Mouse (Mus musculus): ENCODE data around the gene Vstm2a. TPM values are rescaled to one million over a fixed set of nuclear protein-coding genes. Genes with fewer than 3 reads are reported as not detected.

The Vstm2a gene
- total RNA-seq (2021): not detected in 2 replicates
- long read RNA-seq: 0 reads

DNA sequence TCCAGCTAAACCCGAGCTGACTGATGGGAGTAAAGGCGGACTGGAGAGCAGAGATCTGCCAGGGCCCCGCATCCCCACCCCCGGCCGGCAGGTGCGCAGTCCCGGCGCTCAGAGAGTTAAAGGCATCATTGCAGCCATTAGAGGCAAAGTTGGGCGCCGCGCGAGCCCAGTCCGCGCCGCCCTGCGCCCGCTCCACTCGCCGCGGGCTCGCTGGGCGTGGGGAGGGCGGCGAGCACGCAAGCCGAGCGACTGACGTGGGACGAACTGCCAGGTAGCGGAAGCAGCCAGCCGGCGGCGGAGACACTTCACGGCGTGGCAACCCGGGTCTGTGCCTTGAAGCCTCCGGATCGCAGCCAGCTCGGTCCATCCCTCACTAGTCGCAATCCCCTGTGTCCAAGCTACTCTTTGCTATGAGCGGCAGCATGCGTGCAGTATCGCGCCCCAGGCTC is at the start of gene Vstm2a:
Gene Vstm2a (plus strand): TSS at position 252 of the 449 bp plus-strand sequence.
- DNase-seq: peak; percentile 19

DNA sequence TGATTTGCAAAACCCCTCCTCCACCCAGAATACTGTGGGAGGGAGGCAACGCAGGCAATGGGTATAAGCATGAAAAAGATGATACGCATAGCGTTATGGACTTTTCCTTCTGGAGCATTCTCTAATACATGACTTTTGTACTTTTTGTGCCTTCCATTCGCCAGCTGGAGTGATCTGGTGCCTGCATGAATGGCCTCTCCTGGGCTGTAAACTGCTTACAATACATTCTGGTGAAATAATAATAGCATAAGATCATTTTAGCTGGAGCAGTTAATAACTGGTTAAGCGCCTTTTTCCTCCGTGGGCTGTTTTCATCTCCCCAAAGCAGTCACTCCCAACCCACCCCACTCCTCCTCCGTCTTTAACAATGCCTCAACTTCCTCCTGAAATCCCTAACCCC is 513 bp upstream of the Vstm2a start:
- no peak for DNase-seq

DNA sequence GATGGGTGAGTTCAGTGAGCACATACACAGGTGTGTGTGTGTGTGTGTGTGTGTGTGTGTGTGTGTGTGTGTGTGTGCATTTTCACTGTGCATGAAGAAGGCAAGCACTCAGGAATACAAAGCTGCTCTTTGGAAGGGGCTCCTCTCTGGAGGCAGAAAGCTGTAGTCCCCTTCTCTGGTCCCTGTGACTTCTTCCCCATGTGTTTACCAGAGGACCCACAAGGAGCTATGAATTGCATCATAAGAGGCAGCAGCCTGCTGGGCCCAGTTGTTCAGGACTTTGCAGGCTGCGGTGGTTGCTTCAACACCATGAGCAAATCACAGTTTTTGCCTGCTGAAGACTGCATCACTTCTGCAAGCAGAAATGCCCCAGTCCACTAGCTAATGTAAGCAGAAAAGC is 776 bp downstream of the Vstm2a start:
- no peak for DNase-seq

DNA sequence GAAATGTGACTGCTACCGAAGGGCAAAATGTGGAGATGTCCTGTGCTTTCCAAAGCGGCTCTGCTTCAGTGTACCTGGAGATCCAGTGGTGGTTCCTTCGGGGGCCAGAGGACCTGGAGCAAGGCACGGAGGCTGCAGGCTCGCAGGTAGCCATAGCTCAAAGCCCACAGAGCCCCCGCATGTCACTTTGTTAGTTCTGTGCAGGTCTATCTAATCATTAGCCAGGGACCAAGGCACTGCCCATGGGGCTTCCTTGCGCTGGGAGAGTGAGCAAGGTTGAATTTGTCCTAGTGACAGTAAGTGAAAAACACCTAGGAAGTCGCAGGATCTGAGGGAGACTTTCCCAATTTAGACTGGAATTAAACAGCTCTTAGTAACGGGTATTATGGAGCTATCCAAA is 2.4 kb downstream of the Vstm2a start:
- no peak for DNase-seq

DNA sequence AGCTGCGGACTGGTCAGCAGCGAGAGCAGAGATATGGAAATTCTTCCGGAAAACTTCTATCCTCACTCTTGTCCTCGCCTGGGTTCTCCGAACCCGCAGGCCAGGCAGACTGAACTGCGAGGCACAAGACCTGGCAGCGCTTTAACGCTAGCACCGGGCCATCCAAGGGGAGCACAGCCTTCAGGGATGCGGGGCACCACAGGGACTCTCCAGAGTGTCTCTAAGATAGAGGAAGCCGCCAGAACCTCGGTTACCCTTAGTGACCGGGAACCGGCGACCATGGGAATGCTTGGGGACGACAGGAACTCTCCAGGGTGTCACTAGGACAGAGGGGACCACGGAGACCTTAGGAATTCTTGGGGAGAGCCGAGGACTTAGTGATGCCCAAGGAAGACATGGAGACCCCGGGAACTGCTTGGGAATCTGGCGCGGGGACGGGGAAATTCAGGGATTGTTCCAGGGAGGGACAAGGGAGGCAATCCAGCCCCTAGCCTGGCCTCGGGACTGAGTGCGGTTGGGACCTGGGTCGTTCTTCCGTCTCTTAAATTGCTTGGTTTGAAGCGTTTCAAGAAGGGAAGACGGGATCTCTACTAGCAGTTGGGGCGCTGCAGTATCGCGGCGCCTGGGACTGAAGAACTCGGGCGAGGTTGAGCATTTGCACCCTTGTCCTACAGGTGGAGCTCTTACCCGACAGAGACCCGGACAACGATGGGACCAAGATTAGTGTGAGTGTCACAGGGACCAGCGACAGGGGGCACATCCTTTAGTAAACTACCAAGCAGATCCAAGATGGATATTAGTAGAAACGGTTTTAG is 3.4 kb downstream of the Vstm2a start:
- peak; percentile 57 for DNase-seq

DNA sequence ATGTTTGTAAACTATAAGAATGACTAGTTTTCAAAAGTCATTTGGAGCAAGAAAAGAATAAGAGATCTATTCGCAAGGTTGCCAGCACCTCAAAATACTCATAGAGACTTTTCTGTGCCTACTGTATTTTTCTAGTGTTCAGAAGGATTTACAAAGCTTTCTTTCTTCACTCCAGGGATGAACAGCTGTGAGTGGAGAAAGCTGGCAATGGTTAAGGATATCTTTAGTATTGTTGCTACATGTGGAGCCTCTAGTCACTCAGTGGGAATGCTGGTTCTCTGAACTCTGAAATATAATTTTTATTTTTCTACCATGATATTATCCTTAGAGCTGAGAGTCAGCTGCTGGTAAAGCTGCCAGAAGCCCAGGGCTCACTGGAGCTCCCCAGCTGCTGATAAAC is 10.9 kb downstream of the Vstm2a start:
- DNase-seq: no peak

DNA sequence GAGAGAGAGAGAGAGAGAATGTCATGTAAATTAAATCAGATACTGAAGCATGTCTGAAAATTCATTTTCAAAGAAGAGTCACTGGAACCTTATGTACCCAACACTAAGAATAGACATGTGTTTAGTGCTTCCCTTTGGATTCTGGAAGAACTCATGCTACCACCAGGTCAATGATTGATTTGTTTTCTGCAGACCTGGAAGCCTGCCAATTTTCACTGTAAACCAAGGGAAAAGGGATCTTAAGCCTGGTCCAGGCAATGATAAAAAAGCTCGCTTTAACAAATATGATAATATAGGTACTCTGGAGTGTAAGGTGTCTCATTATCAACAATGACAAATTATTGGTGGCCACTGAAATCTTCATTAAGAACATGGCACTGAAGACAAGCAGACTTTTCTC is 32.9 kb downstream of the Vstm2a start:
- DNase-seq: no peak

DNA sequence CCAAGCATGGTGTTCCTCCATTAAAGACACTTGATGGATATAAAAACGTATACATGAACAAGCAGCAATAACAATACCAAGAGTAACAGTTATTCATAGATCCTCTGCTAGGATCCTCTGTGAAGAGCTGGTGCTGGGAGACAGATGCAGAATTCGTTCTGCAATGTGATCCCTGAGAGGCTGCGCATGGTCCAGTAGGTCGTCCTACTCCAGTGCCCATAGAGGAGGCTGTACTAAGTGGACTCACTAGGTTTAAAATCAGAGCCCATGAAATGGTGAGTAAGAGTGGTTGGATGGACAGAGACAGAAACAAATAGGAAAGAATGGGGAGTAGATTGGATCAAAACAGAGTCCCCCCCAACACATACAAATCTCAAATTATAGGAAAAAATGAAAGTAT is 35.4 kb downstream of the Vstm2a start:
- no peak for DNase-seq

DNA sequence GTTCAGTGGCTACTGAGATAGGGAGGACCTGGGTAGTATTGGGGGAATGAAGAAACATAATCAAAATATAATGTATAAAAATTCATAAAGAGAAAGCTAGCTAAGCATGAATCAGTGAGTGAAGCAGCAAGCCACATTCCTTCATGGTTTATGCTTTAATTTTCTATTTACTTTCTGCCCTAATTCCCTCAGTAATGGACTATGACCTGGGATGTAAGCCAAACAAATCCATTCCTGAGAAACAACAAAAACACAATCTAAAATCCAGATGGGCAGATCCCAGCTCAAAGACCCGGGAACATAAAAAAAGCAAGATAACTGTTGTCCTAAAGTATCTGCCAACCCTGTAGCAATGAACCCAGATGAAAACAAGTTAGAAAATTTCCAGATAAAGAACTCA is 39.0 kb downstream of the Vstm2a start:
- no peak for DNase-seq

DNA sequence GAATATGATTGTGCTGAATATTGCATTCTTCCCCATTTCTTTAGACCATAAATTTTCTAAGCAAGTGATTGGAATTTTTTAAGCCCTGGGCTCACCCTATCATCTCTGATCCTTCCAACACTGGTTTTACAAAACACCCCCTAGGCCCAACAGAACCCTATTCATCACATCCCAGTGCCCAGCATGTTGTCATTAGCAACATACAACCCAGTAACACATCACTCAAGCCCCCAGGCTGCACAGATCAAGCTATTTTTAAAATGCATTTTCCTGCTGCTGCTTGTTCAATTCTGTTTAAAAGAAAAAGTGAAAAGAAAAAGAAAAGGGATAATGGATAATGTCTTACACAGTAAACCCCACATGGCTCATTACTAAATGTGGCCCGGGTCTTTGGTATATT is 42.0 kb downstream of the Vstm2a start:
- no peak for DNase-seq

DNA sequence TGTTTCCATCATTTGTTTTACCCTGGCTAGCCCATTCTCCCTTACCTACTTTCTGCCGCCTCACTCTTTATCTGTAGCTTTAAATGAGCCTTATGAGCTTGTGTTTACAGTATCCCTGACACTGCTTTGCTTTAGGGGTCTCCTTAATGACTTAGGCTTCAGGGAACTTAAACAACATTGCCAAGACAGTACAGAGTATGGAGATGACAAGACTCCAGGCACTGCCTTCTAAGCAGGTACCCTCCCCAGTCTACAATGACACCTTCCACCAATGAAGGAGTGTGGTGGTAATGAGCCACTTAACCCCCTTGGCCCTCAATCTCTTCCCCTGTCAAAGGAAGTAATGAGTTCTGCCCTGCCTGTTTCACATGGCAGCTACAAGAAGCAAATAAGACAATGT is 42.4 kb downstream of the Vstm2a start:
- no peak for DNase-seq

DNA sequence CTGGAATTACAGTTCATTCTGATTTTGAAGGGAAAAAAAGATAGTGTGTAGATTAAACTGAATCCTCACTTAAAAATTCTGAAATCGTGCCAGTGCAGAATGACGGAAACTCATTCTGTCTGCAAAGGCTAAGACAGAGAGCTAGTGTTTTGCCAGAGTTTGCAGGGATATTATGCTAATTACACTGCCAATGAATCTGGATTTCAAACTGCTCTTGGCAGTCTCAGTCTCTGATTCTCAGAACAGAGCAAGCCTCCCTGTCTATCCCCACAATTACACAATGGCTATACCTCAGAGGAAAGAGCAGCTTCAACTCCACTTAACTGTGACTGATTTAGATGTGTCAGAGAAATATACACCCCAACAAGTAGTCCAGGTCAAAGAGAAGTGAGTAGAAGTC is 43.2 kb downstream of the Vstm2a start:
- no peak for DNase-seq

DNA sequence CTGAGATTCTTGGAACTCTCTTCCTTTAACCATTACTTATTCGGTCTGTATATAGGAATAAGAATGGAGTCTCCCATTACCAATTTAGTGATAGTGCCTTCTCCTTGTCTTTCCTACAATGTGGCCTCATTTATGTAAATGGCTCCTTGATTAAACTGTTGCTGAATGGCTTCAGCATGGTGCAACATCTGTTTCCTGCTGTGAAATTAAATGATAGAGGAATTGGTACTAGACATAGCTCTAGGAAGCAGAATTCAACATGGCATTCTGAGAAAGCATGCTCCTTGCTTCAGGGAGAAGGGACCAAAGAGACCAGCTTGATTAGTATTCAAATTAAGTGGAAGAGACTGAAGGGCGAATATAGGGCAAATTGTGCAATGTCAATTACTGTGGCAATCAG is 57.6 kb downstream of the Vstm2a start:
- no peak for DNase-seq

DNA sequence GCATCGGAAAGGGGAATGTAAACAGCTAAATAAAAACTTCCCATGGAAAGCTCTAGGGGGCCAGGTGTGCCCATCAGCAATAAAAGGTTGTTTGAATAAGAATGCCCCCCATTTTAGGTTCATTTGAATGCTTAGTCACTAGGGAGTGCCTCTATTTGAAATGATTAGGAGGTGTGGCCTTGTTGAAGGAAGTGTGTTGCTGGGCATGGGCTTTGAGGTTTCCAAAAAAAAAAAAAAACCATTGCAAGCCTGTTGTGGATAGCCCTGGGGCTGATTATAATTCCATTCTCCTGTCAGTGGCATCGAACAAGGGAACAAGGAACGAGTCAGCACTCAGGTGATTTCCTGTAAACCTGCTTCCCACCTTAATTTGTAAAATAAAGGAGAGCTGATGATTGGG is 87.7 kb downstream of the Vstm2a start:
- DNase-seq: no peak

DNA sequence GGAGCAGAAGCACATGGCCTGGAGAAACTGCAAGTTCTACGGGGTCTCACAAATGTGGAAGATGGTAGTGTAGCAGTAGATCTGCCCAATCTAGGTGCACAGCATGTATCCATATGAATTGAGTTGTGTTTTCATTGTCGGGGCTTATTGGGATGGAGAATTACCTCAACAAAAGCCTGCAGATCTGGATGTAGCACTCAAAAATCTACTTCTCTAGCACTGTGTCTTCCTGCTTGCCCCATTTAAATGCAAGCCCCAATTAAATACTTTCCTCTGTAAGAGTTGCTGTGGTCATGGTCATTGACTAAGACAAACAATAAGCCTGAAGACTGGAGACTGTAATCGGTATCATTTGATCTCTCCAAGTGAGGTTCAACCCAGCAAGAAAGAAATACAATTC is 88.2 kb downstream of the Vstm2a start:
- DNase-seq: no peak

DNA sequence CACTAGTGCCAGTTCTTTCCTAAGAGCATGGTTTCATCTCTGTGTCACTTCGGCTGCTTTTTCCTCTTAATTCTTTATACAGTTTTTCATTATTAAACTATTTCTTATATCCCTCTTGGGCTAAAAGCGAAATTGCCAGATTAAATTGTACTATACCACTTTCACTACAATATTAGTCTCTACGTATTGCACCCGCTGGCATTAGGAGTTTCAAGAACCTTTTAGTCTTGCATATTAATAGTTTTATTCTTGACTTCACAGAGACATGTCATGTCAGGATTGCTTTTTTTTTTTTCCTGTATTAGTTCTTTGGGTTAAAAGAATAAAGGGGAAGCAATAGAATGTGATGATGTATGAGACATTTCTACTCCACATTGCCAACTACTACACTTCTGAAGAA is 94.4 kb downstream of the Vstm2a start:
- DNase-seq: no peak

DNA sequence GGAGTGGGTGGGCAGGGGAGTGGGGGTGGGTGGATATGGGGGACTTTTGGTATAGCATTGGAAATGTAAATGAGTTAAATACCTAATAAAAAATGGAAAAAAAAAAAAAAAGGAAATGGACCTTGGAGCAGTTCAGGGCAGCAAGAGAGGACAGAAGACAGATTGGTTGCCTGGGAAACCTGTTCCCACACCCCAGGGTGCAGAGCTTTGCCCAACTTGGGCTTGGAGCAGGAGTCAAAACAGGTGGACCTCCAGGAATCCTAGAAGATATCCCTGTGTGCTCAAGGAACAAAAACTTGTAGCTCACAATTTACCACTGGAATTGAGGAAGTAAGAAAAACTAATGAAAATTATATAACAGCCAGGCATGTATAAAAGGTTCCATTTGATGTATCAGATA is 96.8 kb downstream of the Vstm2a start:
- DNase-seq: no peak

DNA sequence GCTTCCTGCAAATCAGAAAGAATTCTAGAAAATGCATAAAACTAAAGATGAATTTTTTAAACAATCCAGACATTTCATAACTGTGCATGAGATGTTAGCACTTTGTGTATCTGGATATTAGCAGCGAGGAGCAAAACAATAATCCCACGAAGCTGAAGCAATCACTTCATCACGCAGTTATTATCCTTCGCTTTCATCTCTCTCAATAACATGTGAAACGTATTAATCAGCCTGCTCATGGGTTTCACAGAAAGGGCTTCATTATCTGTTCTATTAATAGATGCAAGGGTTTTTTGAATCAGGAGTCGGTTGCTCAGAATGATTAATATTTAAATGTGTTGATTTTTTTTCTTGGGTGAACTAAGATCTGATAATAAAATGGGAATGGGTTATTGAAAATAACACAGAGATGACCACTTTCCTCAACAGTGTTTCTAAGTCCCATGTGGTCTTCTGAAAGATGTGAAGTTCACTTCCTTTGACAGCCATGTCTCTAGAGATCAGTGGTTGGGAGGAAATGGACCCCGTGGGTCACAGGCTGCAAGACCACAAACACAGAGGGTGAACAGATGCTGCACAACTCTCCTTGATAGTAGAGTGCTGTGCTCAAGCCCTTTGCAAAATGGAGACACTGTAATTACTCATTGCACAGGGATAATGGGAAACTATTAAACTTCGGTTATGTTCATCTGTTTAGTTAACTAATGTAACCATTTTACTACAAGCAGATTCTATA is 109.5 kb downstream of the Vstm2a start:
- DNase-seq: no peak

DNA sequence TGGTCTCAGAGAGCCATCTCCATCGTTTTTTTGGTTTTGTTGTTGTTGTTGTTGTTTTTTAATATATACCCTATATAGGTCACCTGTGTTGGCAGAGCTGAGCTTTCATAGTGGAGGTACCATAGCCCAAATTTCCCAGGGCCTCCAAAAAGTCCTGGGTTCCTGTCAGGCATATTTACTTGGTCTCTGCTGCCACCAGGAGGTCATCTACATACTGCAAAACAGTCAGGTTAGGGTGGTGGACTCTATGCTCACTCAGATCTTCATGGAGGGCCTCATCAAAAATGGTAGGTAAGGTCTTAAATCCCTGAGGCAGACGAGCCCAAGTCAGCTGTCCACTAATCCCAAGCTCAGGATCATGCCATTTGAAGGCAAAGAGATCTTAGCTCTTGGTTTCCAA is 146.1 kb downstream of the Vstm2a start:
- peak; percentile 3 for DNase-seq

DNA sequence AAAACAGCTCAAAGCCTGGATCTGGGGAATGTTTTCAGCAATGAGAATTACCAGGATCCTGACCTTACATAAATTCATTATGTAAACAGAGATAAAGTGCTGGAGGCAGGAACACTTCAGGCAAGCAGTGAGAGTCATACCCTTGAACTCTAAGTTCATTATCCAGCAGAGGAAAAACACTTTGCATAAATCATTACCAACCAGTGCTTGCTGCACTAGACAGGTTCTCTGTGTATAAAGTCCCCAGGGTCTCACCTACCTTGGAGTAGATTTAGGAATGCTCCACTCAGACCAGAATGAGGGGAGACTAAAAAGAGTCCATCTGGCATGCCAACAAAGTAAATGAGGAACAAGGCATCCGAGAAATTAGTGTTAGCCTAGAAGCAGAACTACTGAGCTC is 154.2 kb downstream of the Vstm2a start:
- DNase-seq: no peak

DNA sequence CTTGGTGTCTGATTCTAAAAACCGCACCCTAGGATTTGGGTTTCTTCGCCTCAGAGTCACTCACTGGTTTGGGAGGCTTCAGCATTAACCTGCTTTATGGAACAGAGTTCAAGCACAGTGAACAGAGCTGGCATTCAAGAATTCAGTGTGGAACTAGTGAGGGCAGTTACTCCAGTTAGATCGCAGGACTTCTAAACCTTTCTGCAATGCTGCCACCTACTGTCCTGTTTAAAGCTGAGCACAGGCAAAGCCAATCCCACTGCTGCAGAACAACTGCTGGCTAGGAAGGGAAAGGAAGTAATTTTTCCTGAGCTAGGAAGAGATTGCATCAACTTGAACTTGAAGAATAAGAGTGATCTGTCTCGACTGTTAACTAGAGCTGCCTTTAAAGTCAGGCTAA is 155.1 kb downstream of the Vstm2a start:
- peak; percentile 9 for DNase-seq

DNA sequence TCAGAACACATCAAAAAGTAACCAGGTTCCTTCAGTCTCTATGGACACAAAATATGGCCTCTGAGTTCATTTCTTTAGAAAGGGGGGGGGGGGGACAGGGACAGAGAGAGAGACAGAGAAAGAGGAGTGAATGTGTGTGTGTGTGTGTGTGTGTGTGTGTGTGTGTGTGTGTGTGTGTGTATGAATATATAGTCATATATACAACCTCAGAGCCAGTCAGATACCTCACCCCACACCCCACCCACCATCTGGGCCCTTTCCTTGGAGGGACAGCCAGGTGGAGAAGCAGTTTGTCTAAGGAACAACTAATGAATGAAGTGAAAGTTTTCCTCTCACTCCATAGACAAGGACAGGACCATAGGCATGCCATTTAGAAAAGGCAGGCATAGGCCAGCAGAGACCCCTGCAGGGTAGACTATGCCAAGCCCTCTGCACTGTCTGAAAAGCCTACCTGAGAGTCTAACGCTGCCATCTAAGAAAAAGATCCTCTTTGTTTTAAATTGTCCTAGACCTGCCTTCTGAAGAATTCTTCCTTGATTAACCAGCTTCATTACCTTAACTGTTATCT is 155.6 kb downstream of the Vstm2a start:
- no peak for DNase-seq

DNA sequence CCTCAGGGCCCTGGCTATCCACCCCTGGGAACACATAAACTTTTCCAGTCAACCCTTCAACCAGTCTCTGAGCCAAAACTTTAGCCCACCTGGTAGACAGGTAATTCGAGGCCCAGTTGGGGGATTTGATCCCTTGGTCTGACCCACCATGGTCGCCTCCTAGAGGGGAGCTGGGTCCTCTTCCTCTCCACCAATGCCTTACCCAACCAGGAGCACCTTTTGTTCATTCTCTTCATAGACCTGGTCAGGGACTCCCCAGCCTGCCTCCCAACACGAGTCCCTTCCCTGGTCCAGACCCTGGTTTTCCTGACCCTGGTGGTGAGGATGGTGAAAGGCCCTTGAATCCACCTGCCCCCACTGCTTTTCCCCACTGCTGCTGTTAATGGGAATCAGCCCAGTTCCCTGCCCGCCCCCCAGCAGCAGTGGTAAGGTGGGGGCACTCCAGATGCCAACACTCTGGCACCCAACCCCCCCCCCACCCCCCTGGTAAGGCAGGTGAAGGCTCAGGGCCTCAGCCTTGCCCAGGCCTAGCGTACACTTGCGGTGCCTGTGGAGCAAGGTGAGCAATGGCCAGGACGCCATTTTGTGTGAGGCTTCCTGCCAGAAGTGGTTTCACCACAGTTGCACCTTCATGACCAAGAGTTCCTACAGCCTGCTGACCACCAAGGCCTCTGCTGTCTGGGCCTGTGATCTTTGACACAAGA is 182.2 kb downstream of the Vstm2a start:
- no peak for DNase-seq

Data from adrenal gland, postnatal 25 days (tissue).